Mouse (Mus musculus) adrenal gland, postnatal 36 days (tissue): ENCODE data around the gene 2610021A01Rik. TPM values are rescaled to one million over a fixed set of nuclear protein-coding genes. Genes with fewer than 3 reads are reported as not detected.
"Not testable (repeated sequence)": the region's sequence is repeated elsewhere in the genome, so short reads cannot be mapped to it uniquely, and the experiment has no call there.

Experiments used
- DNase-seq, 2 experiments: peaks; one replicate each; pipeline ENCODE4 v3.0.0; 2021; ENCODE audit warnings: mixed read lengths in 1 of 2
- long read RNA-seq, 2 experiments: library from polyadenylated mRNA; stranded (forward); transcript quantifications; one replicate each; pipeline ENCODE4 v2.0.0; 2021; ENCODE audit warnings: borderline sequencing depth in 2 of 2
- total RNA-seq, 2 experiments: library from RNA; stranded (reverse); gene quantifications; 2 replicates each; pipeline ENCODE4 v1.2.3; 2021

The 2610021A01Rik gene
- total RNA-seq: 10 to 100 TPM; 13.8 to 14.2 TPM
- long read RNA-seq, experiment 1, partial matches to known transcripts: 0 of 2 reads
- long read RNA-seq, experiment 1, other reads (novel, unspliced or antisense): 2 of 2 reads
- long read RNA-seq, experiment 2: 0 reads

DNA sequence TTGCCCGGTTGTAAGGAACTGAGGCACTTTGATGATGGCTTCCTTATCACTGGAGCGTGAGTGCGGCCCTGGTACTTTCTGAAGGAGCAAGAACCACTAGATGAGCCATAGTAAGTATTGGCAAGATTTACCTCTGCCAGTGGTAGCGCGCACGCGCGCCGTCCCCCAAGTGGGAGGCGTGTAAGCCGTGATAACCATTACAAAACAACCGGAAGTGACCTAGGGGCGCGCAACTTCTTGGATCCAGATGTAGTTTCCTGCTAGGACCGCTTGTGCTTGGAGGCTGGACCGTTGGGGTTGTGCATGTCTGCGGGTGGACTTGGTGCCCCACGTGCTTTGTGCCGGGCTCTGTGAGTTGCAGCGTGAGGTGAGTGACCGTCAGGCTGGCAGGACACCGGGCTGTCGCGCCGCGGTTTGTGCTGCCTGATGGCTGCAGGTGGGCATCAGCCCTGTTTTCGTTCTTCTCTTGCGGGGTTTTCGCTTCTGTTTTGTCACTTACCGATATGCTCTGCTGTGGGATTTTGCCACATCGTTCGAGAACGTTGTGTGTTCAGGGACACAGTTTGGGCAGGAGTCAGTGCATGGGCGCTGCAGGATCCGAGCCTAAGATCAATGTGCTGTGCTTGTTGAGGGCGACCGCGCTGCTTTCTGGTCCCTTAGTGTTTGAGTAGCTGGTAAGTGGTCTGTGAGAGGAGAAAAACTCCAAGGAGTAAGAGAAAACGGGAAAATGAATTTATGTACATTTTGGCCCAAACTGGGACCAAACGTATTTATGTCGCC lies at the start of gene 2610021A01Rik:
TSS of gene 2610021A01Rik (plus strand) at position 197 of the 780 bp plus-strand sequence.
- peak; percentile 94 for DNase-seq

DNA sequence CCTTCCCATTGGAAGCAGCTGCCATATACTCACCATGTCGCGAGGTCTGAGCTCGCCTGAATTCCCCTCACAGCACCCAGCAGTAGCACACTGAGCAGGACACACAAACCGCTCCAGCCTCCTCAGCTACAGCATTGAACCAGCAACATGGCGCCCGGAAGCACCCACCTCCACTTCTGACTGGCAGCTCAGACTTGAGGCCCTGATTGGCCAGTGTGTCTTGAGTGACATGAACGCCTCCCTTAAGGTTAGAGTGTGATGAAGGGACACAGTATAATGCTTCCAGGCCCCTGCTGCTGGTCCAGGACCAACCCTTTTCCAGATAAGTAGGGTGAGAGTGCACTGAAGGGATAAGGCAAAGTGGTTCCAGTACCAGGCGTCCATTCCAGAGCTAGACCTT lies 38.3 kb upstream of the 2610021A01Rik start:
- DNase-seq: peak in 1 of 2 experiments; percentile 1

DNA sequence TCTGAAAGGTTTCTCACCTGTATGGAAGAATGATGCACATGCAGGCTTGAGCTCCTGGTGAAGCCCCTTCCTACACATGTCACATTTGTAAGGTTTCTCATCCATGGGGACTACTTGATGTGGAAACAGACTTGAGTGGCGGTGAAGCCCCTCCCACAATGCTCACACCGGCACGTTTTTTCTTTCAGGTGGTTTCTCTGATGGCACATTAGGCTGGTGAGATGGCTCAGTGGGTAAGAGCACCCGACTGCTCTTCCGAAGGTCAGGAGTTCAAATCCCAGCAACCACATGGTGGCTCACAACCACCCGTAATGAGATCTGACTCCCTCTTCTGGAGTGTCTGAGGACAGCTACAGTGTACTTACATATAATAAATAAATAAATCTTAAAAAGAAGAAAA lies 25.5 kb upstream of the 2610021A01Rik start, which contains the start of gene Gm6871:
TSS of gene Gm6871 (minus strand) at position 101 of the 400 bp plus-strand sequence.
- not testable (repeated sequence) for DNase-seq

DNA sequence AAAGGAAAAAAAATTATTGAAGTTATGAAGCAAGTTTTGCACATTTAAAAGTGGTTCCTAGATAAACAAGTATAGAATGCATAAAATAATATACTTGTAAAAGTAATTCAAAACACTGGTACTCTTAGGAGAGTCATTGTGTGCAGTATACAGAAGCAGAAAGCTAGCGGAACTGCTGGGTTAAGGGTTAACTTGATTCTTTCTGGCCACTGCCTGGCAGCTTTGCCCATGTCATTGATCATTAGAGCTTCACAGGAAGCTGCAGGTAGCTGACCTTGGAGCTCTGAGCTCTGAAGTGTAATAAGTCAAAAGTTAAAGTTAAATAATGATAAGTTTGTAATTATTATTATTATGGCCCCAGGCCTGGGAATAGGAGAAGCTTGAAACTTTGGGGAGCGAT lies 21.1 kb upstream of the 2610021A01Rik start:
- no peak for DNase-seq

DNA sequence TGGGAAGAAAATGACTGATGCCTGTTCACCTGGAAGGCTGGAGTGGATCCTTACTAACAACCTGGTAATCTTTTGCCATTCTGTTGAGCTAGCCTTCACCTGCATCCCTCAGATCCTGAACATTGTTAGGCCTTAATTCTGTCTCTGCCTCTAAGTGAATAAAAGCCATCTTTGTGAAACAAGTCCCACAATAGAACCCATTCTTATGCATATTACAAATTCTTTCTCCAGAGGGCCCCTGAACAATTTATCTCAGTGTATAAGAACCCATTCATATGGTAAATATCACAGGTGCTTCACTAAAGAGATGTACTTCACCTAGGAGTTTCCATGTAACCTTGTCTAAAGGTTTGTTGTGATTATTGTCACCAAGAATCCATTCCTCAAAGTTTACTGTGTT lies 17.0 kb upstream of the 2610021A01Rik start:
- DNase-seq: no peak

DNA sequence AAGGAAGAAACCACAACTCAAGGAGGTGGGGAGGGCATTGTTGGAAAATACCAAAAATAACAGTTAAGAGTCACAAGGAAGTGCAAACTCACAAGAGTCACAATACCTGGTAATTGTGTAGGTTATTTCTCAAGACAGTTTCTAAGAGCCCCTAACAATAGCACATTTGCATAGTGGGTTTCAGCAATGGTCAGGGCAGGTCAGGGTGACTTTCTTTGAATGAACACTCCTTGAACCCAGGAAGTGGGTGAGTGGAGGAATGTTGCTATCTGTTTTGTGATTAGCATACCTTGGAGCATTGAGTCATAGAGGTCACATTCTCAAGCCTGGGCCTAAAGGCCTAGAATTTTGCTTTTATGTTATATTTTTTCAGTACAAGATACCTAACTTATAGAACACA lies 11.2 kb upstream of the 2610021A01Rik start:
- not testable (repeated sequence) for DNase-seq

DNA sequence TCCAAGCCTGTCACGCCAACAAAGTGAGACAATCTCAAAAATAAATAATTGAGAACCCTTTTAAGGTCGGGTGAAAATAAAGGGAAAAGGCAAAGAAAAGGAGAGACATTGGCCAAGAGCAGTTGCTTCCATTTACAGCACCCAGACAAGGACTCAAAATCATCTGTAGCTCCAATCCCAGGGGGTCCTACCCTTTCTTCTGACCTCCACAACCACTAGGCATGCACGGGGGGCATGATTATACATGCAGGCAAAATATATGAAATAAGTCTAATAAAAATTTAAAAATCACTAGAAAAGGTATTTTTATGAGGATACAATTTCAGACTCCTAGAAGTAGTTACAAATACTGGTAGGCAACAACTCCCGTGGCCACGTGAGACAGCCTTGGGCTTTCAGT lies 415 bp upstream of the 2610021A01Rik start:
- DNase-seq: no peak

DNA sequence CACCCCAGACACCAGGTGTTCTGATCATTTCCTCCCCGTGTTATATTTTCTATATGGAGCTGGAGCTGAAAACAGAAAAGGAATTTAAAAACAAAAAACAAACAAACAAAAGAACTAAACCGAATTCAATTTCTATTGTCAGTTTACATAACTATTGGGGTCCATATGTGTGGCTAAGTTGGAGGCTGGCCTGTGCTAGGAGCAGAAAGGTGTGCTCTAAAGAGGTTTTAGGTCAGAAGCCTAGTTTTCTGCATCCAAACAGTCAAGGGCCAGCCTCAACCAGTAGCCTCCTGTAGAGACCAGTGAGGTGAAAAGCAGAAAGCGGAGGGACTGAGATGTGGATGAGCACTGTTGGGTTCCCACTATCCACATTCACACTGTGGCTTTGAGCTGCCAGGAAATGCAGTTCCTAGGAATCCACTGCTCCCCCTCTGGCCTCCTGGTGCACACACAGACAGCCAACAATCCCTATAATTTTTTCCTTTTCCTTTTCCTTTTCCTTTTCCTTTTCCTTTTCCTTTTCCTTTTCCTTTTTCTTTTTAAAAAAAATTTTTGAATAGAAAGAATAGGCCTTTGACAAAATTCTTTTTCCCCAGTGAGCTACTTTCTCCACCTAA lies 1.0 kb downstream of the 2610021A01Rik start:
- no peak for DNase-seq

DNA sequence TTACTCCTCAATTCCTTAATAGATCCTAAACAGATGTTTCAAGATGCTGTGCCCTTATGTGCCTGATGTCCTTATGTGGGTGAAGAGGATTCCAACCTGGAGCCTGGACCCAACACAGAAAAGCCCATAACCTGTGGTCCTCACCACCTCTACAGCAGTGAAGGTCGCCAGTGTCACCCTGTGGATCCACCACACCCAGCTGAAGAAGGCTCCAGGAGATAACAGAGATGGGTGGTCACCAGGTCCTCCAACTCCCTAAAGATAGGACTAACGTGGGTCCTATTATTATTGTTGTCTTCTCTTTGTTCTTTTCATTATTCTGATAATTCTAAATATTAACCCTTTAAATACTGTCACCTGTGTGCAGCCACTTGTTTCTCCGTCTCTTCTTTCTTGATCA lies 12.6 kb downstream of the 2610021A01Rik start:
- DNase-seq: no peak

DNA sequence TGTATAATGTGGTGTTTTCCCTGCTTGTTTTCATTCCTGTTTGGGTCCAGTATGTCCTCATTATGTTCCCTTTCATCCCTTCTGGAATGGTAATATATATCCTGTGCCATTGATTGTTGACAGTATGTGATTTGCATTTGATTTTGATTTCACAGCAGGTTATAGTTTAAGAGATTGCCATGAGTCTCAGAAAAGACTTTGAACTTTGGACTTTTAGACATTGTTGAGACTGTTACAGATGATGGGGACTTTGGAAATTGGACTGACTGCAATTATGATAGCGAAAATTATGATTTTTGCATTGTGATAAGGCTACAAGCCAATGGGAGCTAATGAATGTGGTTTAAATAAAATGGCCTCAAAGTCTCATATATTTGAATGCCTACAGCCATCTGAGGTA lies 17.2 kb downstream of the 2610021A01Rik start:
- DNase-seq: not testable (repeated sequence)

DNA sequence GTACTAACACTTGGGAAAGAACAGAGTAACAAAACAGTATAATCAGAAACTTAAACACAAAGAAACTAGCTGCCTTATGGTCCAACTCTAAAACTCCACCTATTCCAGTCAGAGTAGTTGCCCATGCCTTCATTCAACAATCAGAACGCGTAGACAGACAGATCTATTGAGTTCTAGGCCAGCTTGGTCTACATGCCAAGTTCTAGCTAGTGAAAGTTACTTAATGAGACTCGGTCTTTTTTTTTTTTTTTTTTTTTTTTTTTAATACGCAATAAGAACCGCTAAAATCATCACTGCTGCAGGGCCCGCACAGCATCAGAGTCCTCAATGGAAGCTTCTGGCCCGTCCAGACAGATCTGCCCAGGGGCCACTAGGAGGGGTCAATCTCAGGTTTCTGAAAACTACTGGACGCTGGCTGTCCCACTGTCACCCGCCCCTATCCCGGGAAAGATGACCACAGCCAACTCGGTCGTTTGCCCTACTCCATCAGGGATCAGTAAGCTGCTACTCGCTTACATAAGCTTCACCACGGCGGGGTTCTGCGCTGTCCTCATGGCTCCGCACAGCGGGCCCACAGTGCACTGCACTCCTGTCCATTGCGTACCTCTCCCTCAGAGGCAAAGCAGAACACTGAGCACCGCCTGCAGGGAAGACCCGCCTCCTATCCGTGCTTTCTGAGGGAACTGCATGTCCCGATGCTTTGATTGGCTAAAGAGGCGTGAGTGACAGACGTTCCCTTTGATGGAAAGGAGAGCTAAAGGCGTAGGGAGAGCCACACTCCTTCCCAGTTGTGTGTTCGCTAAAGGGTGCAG lies 33.6 kb downstream of the 2610021A01Rik start, which contains the start of gene Zfp788:
TSS of gene Zfp788 (plus strand) at position 795 of the 812 bp plus-strand sequence.
- peak; percentile 94 for DNase-seq

DNA sequence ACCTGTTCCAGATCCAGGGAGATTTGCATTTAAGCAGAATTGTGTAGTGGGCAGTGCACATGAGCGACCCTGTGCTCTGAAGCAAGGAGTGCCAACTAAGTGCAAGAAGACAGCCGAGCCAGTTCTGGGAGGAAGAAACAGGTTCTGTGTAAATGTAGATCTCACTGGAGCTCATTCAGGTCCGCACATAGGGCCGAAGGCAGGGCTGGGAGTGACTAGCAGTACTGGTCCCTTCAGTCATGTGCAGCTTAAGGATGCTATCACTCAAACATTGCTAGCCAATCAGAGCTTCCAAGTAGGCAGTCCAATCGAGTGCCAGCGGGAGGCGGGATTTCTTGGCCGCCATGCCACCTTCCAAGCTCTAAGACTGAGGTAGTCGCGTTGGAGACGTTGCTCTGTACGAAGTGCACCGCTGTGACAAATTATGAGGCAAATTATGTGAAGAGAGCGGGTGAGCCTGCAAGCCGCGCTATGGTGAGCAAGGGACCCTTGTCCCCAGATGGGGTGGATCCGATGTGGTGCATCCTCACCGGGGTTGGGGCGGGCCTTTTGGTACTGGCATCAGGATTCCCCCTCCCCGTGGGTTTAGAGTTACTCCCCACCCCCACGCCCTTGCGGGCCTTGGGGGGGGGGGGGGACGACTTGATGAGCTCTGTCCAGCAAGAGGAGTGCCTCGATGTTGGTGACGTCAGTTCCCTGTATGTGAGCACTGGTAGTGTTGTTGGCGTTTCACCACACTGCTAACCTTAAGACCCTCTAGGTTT lies 34.4 kb downstream of the 2610021A01Rik start:
- peak; percentile 89 to 90 for DNase-seq

DNA sequence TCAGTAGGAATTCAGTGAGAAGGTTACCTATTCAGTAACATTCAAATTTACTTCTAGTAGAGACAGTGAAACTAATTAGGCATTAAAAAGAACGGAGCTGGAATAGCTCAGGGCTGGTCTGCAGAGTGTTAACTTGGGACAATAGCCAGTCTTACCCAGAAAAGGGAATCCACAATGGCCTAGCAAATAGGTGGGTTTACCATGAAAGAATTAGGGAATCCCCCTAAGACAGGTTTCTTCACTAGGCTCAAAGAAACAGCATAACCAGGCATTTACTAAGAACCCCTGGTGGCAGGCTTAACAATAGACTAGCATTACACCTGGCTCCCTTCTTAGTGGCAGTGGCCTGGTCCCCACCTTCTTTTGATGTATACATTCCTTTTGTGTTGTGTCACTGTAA lies 75.3 kb downstream of the 2610021A01Rik start:
- not testable (repeated sequence) for DNase-seq

Other genes with a start within 250 kb of the 2610021A01Rik start
- 10 to 100 TPM; 10.8 to 13.1 TPM for gene AI987944, start 205.9 kb upstream of the 2610021A01Rik start, total RNA-seq
- under 1 TPM; 0.30 to 0.40 TPM for gene Vmn2r57, start 150.5 kb upstream of the 2610021A01Rik start, total RNA-seq
- not detected for gene Gm20449, start 99.8 kb upstream of the 2610021A01Rik start, total RNA-seq
- 10 to 100 TPM in 1 of 2 experiments, 1 to 10 TPM in 1; 6.8 to 10.3 TPM for gene AW146154, start 99.3 kb upstream of the 2610021A01Rik start, total RNA-seq
- gene Gm6871, start 25.6 kb upstream of the 2610021A01Rik start, total RNA-seq: under 1 TPM in 1 of 2 experiments, not detected in 1; 0.26 TPM
- 10 to 100 TPM; 11.1 to 13.6 TPM for gene Zfp788, start 34.0 kb downstream of the 2610021A01Rik start, total RNA-seq